Mouse (Mus musculus): ENCODE data around the gene Cuedc2. TPM values are rescaled to one million over a fixed set of nuclear protein-coding genes. Genes with fewer than 3 reads are reported as not detected.

Cuedc2 gene
- total and polyA plus RNA-seq, 3 experiments: 42.5 to 87.7 (median 72.2) TPM

GRCm38 (mm10) chr19:46339287-46339971 lies 927 bp upstream of the Cuedc2 start:
- DNase-seq: peak; percentile 46

- DNase-seq: no peak
Observed at GRCm38 (mm10) chr19:46338942-46339286, 412 bp upstream of the Cuedc2 start.

DNA sequence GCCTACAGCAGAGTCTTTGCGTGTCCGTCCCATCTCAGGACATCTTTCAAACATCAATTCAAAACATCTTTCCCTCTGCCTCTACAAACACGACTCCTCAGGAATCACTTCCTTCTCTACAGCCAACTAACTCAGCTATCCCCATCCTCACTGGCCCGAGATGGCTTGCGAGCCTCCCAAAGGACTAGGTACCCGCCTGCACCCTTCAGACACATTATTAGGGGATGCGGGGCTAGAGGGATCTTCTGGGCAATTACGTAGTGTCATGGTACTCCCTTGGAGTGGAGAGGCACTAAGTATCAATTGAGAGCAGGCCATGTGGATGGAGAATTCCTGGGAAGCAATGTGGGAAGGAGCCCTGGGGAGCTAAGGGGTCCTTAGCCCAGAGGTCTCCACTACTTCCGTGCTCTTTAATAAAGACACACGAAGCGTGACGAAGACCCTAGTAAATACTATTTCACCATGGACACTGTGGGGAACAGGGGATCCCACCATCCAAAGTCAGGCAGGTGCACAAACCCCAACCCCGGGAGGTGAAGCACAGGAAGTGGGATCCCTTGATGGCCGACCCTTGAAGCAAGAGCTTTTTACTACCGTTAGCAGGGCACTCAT lies 677 bp downstream of the Cuedc2 start:
- DNase-seq: no peak

GRCm38 (mm10) chr19:46333906-46334305 lies 4.6 kb downstream of the Cuedc2 start:
- DNase-seq: no peak

DNA sequence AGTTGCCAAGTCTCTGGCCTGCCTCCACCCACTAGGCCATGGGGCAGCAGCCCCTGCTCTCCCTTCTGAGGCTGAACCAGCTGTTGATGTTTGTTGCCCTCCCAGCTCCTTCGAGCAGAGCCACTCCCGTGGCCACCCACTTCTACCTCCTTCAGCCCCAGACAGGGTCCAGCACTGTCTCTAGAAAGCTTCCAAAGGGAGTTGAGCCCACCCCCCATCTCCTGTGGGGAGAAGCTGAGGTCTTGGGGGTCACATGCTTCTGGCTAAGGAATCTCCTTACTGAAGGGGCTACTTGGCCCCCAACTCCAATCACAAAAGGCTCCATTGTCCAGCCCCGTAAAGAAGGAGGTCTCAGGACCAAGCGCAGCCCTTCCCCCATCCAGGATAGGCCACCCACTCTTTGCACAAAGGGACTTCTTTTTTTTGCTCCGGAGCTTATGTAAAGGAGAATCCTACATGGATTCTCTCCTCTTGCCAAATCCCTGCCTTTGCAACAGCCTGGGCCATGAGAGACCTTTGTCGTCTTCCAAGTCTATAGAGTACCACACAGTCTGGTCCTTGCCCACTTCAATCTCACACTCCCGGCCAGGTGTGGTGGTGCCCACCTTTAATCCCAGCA lies 5.7 kb downstream of the Cuedc2 start:
- DNase-seq: no peak

DNA sequence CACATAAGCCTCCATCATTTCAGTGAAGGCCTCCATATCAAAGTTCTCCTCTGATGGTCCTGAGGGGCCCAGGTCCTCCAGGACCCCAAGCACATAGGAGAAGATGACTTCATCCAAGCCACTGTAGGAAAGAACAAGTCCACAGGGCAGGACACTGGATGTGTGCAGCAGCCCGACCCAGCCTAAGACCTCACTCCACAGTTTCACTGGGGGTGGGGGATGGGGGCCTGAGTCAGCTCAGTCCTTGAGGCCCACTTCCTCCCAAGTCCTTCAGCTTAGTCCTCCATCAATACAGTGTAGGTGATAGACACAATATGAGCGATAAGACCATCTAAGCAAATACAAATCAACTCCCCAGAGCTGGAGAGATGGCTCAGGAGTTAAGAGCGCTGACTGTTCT lies 6.6 kb downstream of the Cuedc2 start:
- DNase-seq: no peak

DNA sequence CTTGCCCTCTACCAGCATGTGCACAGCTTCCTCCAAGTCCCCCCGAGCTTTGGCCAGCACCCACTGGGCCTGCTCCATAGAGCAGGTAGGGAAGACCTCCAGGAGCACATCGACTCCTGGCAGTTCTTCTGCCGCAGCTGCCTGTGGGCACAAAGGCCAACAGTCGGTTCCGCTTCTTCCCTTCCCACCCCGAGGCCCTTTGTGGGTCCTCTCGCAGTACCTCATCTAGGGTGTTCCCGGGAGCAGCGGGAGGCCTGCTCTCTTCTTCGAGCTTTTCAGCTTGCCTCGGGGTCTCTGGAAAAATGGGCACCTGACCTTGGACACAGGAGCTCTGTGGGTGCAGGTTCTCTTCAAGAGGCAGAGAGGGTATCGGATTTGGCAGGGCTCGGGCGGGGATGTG lies 7.2 kb downstream of the Cuedc2 start:
- no peak for DNase-seq

DNA sequence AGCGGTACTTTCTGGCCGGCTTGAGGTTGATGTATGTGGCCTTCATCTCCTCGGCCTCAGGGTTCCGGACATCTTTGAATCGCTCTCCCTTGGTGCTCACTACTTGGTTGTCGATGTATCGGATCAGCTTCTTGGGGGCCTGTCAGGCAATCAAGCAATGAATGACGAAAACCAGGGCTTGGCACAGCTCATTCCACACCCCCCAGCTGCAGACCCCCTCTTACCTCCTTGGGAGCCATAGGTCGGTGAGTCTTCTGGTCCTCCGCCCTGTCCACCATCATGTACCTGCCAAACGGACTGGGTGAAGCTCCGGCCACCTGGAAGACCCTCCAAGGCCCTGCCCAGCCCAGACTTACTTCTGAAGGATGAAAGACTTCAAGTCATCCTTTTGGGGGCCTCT lies 7.8 kb downstream of the Cuedc2 start:
- DNase-seq: no peak

DNA sequence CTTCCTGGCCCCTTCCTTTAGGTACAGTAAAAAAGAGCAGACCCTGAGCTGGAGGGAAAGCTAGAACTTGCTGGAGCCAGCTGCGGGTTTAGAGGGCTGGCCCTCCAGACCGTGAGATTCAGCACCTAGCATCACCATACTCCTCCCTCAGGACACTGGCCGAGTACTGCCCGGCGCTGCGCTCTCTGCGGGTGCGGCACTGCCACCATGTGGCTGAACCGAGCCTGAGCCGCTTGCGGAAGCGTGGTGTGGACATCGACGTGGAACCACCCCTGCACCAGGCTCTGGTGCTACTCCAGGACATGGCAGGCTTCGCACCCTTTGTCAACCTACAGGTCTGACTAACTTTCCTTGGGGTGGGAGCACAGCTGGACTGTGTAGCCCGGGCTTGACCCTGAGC lies 8.6 kb downstream of the Cuedc2 start:
- DNase-seq: peak; percentile 91

- no peak for DNase-seq
Observed at GRCm38 (mm10) chr19:46329031-46329641, 9.4 kb downstream of the Cuedc2 start.

DNA sequence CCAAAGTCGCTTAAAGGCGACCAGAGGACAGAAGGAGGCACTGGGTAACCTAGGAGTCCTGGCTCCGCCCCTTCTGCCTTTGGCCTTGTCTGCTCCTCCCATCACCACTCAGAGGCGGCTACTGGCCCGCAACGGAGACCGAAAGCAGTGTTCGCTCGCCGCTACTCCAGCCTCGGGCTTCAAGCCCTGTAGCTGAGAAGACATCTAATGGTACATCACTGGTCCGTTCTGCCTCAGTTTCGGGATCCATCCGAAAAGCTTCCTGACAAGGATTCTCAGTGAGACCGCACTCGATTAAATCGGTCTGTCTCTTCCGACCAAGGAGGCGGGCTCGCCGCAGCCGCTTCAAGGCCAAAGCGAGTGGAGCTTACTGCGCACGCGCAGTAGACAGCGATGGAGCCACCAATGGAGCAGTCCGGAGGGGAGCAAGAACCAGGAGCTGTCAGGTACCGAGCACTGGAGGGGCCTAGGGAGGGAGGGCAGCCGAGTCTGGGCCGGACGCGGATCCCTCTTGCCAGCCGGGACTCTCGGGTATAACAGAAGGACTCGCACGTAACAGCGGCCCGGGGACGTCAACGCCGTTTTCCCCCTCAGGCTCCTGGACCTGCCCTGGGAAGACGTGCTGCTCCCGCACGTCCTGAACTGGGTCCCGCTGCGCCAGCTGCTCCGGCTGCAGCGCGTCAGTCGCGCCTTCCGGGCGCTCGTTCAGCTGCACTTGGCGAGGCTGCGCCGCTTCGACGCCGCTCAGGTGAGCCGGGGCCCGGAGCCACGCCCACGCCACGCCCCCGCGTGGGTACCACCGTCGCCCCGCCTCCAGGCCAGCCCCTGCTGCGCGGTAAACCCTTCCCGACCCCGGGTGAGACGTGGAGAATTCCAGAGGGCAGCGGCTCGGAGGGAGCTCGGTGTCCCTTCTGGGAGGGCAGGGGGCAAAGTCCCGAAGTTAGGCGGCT lies 10.1 kb downstream of the Cuedc2 start, which contains the start of gene Fbxl15:
Fbxl15 (plus strand) TSS at position 104 of the 950 bp plus-strand sequence.
- peak; percentile 95 for DNase-seq

DNA sequence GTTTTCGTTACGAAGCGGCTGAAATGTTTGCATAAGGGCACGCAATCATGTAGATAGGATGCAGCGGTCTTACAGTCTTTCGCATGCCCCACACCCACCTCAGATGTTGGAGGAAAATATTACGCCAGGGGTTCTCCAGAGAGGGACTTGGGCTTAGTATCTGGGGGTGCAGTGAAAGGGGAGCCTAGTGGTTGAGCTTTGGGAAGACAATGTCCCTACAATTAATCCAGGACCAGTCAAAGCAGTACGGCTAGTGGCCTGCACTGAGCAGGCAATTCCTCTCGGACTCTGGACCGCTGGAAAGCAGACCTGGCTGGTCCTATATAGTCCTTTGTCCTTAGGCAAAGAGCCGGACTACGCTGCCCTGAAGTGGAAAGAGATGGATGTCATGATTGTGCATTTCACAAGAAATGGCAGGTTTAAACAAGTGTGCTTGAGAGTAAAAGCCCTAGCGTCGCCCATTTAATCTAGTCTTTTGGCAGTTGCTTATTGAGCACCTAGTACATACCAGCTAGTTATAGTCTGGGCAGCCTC lies 10.9 kb downstream of the Cuedc2 start:
- DNase-seq: no peak

DNA sequence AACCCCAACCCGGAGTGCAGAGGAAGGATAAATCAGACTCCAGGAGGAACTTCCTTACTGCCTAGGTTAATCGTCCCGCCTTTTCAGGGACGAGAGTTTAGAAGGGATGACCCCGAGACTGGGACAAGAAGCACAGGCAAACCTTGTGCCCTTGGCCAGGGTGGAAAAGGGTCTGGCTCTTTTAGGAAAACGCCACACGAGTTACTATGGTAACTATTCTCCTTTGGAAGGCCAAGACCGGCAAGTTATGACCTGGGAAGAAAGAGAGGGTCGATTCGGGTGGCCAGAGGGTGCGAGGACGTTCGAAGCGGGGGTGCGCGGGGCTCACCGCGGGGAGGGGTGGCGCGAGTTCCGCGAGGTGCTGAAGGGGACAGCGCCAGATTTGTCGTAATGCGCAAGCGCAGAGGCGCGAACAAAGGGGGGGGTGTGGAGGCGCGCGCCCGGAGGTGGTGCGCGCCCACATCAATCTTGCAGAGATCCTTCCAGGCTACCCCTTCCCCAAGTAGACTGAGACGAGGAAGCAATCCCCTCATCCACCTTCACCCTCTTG lies 11.7 kb downstream of the Cuedc2 start, which contains the start of gene Psd:
Psd (minus strand) TSS at position 401 of the 550 bp plus-strand sequence.
- peak; percentile 66 for DNase-seq

DNA sequence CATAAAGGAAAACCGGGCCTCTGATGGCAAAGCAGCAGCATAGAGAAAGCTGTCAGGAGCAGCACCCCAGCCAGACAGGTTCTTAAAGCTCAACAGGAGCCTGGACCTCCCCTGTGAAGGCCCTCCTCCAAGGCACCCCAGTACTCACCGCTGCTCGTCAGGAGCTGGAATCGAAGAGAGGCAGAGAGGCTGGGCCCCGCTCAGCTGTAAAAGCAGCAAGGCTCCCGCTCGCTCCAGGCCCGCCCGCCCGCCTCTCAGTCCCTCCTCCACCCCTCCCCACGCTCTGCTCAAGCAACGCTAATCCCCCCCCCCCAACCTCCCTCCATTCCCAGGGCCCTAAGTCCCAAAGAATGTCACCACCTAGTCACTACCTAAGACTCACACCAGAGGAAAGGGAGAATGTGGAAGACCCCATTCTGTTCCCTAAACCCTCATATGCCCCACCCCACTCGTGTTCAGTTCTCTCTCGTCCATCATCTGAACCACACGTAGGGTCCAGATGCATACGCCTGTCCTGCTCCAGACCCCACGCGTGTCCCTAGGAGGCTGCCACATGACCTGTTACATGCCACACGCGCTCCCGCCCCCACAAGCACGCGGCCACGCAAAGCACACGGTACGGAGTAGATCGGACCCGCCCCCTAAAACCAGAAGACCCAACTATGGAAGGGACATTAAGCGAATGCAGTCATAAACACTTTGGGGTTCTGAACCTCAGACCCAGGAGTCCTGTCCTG lies 12.3 kb downstream of the Cuedc2 start:
- DNase-seq: no peak

DNA sequence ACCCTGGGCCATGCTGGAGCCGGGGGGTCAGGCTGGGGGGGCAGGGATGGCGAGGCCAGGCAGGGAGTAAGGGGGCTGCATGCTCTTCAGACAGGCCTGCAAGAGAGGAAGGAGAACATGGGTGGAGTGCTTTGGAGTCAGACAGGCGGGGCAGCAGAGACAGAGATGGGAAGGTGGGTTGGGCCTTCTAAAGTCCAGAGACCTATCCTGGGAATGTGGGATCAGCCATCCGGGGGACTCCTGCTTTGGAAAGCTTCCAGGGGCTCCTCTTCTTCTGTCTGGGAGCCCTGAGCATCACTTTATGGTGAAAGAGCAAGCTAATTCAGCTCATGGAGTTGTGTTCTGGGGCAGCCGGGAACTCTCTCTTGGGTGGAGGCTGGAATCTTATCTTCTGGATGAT lies 13.6 kb downstream of the Cuedc2 start:
- no peak for DNase-seq

- no peak for DNase-seq
Observed at GRCm38 (mm10) chr19:46324366-46324765, 14.1 kb downstream of the Cuedc2 start.

DNA sequence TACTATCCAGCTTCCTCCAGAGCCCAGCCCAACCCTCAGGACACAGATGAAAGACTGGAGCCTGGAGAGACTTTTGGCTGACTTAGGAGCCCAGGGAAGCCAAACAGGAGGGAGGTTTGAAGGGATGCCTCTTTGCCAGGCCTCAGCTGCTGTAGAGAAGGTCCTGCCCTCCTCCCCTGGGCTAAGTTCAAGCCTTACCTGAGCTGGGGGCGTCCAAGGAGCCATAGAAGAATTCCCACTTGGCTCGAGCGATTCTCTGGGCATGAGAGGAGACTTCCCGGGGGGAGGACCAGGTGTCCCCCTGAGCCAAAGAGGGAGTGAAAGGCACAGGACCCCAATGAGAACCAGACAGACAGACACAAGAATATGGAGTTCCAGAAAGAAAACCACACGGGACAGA lies 14.8 kb downstream of the Cuedc2 start:
- DNase-seq: no peak

DNA sequence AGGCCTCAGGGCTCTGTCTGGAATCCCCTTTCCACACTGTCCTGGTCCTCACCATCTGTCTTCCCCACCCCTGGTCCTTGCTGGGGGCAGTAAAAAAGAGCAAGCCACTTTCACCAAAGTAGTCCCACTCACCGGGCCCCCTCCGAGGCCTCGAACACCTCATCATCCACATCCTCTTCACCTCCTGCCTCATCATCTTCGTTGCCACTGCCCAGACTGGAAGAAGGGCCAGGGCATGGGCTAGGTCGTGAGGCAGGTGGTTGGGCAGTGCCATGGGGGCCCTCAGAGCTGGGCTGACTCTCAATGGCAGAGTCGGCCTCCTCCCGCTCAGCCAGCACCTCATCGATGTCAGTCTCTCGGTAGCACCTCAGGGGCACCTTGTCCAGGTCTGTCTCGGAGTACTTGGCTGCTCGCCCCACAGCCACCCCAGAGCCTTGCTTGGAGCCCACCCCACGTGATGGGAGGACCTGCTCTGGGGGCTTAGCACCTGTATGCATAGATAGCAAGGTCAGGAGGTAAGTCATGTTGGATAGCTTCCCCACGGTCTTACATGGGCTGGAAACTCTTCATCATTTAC lies 15.4 kb downstream of the Cuedc2 start:
- DNase-seq: no peak

DNA sequence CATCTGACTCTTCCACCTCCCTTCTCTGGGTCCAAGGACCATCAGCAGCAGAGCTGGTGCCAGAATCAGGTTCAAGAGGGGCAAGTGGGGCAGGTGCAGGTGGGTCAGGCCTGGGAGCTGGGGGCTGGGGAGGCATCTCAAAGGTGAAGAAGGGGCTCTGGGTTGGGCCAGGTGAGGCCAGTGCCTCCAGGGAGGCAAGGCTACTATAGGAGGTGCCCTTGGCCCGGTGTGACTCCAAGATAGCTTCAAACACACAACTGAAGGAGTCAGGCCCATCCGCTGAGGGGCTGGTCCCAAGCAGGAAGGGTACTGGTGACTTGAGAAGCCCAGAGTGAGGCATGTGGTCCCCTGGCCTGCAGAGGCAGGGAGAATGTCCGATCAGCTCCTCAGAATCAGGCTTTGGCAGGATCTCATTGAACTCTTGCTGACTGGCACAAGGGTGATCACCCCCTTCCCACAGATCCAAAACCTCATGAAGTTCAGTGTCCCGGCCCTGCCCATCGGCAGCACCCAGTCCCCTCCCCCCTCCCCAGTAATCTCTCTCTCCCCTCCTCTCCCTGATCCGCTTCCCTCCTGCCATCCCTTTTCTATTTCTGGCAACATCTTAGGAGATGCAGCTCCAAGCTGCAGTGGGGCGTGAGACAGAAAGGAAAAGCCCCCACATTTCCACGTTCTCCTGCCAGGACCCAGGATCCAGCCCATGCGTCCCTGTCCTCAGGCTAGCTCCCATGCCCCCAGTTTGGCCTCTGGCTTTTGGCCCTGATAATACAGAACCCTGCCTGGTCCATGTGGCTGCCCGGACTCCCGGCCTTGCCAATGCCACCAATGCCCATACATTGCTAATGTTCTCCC lies 16.1 kb downstream of the Cuedc2 start:
- no peak for DNase-seq

Data from adrenal gland, adult 2 months (tissue).